Mouse (Mus musculus) megakaryocyte, embryonic 14.5 days (primary cell): ENCODE measurements around the gene Sept6. TPM values are rescaled to one million over a fixed set of nuclear protein-coding genes. Genes with fewer than 3 reads are reported as not detected.

Experiments used
- H3K27me3 ChIP-seq: replicated peaks from 2 replicates; pipeline ENCODE3; 2012; ENCODE audit warnings: inconsistent platforms
- H3K36me3 ChIP-seq: replicated peaks from 2 replicates; pipeline ENCODE3; 2012; ENCODE audit warnings: low read length, inconsistent platforms, mixed read lengths
- H3K4me1 ChIP-seq: 2 replicates; pipeline ENCODE4 v1.6.1; 2012; ENCODE audit warnings: inconsistent platforms
- H3K4me3 ChIP-seq: replicated peaks from 2 replicates; pipeline ENCODE3; 2012; ENCODE audit warnings: moderate library complexity, mild to moderate bottlenecking, inconsistent platforms
- H3K9me3 ChIP-seq: 2 replicates; pipeline ENCODE4 v1.6.1; 2012; ENCODE audit warnings: inconsistent platforms
- FLI1 ChIP-seq: IDR thresholded peaks from 2 replicates; pipeline ENCODE4 v1.6.1; 2012; ENCODE audit warnings: low read length, inconsistent platforms, mixed read lengths
- GATA1 ChIP-seq: IDR thresholded peaks from 3 replicates; pipeline ENCODE4 v1.6.1; 2012; ENCODE audit warnings: mixed read lengths, low read length, inconsistent platforms, borderline replicate concordance
- polyA plus RNA-seq: library from polyadenylated mRNA; stranded (reverse); fragments of >175 nt; gene quantifications from 2 replicates; pipeline ENCODE4 v1.2.3, GENCODE M21; 2012; ENCODE audit warnings: low replicate concordance; ENCODE audit not compliant: insufficient read depth

Gene Sept6
- 0.92 and 3.7 TPM in 2 replicates for polyA plus RNA-seq

DNA sequence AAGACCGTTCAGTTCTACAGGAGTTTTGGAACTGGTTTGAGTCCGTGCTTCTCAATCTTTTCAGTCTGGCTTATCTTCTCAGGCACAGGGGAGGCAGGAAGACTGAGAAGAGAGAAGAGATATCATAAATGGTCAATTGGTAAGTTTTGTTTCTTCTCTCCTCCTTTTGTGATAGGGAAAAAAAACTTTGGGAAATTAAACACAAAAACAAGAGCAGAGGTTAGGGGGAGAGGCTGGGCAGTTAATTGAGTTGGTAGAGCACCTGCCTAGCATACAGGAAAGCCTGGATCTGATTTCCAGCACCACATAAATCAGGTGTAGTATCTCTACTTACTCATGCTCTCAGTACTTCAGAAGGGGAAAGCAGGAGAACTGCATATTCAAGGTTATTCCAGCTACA lies at the start of gene Sept6:
Gene Sept6 (minus strand): TSS at position 101 of the 400 bp plus-strand sequence.
- no peak within 1 kb of the TSS for H3K4me3 ChIP-seq
- no peaks in the 10 kb centered on the region for H3K36me3 ChIP-seq
- TF ChIP-seq FLI1 (no peak), GATA1 (no peak)
- no peaks in the 10 kb centered on the region for H3K9me3 ChIP-seq
- peaks cover 23% of the 10 kb centered on the region for H3K4me1 ChIP-seq
- peaks cover 30% of the 10 kb centered on the region for H3K27me3 ChIP-seq

DNA sequence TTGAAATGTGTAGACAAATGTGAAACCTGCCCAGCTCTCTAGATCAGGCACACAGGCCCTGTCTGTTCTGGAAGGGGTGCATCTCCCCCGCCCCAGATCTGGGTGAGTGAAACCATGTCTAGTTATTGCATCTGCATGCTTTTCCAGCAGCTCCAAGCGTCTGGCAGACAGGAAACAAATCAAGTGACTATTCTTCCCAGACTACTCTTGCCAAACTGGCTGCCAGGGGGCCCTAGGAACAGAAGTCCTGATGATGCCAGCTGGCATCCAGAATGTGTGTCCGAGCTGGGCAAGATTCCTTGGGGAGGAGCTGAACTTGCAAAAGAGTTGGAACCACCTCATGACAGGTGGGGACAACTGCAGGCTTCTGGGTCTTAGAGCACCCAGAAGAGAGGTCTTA lies 36.8 kb upstream of the Sept6 start:
- H3K4me3 ChIP-seq: no peak overlapping the region
- TF ChIP-seq FLI1: no peak
- TF ChIP-seq GATA1: no peak

DNA sequence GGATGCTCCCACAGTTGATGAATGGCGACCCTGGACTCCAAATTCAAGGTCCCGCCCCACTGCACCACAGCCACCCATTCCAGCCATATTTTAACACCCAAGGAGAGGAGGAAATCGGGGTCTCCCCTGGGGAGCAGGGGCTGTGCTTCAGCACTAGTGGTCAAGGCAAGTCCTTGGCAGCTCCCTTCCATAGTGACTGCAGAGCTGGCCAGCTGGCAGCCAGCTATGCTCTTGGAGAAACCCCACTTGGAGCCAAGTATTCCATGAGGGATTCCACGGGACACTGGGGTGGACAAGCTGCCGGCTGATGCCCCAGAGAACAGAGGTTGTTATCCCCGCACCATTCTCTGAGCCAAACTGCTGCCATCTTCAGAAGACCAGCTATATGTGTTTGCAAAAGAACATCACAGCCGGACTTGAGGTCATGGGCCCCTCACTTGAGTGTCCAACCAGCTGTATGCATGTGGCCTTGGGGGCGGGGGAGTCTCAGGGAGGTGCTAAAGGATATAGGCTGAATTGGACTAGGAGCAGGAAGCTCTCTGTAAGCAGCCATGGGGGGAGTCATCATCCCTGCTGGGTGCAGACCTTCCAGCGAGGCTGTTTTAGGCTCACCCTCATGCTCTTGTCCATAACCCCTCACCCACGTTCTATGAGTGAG lies 32.2 kb upstream of the Sept6 start:
- H3K4me3 ChIP-seq: no peak overlapping the region
- TF ChIP-seq FLI1 (no peak), GATA1 (no peak)
- no peaks in the 10 kb centered on the region for H3K36me3 ChIP-seq
- H3K9me3 ChIP-seq: no peaks in the 10 kb centered on the region
- peaks cover 11% of the 10 kb centered on the region for H3K4me1 ChIP-seq
- H3K27me3 ChIP-seq: peaks cover 35% of the 10 kb centered on the region

More for the DNA sequence above, 36.8 kb upstream of the Sept6 start:
- Histone ChIP-seq H3K27me3 (peaks cover 51% of the 10 kb centered on the region), H3K36me3 (no peaks in the 10 kb centered on the region), H3K9me3 (no peaks in the 10 kb centered on the region), H3K4me1 (peaks cover 9% of the 10 kb centered on the region)

DNA sequence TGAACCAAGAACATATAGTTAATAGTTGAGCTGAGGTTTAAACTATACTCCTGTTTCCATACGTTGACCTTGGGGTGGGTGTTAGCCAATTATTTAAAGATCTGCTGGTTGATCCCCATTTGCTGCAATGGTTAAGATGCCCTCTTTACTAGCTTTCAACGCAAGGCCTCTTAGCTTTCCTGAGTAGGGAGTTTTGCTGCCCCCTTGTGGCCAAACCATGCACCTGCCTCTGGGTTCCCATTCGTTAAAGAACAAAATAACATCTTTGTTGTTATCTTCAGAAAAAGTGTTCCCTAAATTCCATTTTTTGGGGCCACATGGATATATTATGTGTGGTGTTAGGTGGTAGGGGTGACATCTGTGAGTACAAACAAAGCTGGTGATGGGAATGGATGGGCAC lies 31.1 kb upstream of the Sept6 start:
- no peak for TF ChIP-seq FLI1
- no peak for TF ChIP-seq GATA1
- H3K9me3 ChIP-seq: no peaks in the 10 kb centered on the region
- H3K4me1 ChIP-seq: peaks cover 17% of the 10 kb centered on the region
- H3K27me3 ChIP-seq: peaks cover 28% of the 10 kb centered on the region
- H3K36me3 ChIP-seq: no peaks in the 10 kb centered on the region
- no peak overlapping the region for H3K4me3 ChIP-seq

DNA sequence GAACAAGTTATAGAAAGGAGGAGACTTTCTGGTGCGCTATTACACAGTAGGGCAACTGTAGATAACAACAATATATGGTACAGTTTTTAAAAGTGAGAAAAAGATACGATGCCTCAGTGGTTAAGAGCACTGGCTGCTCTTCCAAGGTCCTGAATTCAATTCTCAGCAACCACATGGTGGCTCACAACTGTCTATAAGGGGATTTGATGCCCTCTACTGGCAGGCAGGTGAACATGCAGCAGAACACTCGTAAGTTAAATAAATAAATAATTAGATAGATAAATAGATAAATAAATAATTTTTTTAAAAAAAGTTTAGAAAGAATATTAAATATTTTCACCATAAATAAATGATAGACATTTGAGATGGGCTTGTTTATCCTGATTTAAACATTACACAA lies 27.5 kb upstream of the Sept6 start:
- TF ChIP-seq GATA1 (no peak), FLI1 (no peak)
- Histone ChIP-seq H3K4me3 (no peak overlapping the region), H3K36me3 (no peaks in the 10 kb centered on the region), H3K4me1 (peaks cover 17% of the 10 kb centered on the region), H3K9me3 (peaks cover 12% of the 10 kb centered on the region), H3K27me3 (peaks cover 16% of the 10 kb centered on the region)

DNA sequence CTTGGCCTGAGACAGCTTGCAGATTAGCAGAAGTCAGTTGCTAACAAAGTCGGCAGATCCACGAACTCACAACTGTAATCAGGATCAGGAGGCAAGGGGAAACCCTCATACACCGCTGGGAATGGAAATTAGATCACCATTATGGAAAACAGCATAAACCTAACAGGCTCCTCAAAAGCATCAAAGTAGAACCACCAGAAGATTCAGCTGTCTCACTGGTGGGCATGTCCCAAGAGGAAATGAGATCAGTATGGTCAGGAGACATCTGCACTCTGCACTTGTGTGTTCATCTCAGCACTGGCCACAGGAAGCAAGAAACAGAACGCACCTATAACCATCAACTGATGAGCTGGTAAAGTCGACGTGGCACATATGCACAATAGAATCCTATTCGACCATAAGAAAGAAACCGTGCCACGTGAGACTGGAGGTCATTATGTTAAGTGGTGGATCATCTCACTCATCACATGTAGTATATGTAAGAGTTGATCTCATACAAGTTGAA lies 26.6 kb upstream of the Sept6 start:
- peaks cover 16% of the 10 kb centered on the region for H3K27me3 ChIP-seq
- peaks cover 12% of the 10 kb centered on the region for H3K9me3 ChIP-seq
- peaks cover 10% of the 10 kb centered on the region for H3K4me1 ChIP-seq
- H3K36me3 ChIP-seq: no peaks in the 10 kb centered on the region
- H3K4me3 ChIP-seq: no peak overlapping the region
- TF ChIP-seq FLI1: no peak
- TF ChIP-seq GATA1: no peak

DNA sequence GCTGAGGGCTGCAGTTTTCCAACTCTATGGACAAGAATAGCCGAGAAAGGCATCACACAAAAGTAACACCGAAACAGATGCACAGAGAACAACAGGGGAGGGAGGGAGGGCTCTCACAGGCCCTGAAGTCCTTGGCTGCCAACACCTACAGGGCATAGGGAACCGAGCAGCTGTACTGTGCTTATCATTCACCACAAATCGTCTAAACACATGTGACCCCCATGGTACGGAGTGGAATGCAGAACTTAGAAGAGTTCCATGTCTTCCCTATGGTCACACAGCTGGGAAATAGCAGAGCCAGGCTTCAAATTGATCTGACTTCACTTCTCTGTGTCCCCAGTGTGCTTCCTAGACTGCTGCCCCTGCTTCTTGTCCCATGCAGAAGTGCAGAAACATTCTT lies 22.3 kb upstream of the Sept6 start:
- peaks cover 32% of the 10 kb centered on the region for H3K27me3 ChIP-seq
- H3K4me1 ChIP-seq: 0 out of 2 replicates have a peak, but pooled peaks cover 6% of the 10 kb centered on the region
- no peak overlapping the region for H3K4me3 ChIP-seq
- peaks cover 12% of the 10 kb centered on the region for H3K9me3 ChIP-seq
- TF ChIP-seq GATA1: no peak
- TF ChIP-seq FLI1: no peak
- no peaks in the 10 kb centered on the region for H3K36me3 ChIP-seq

DNA sequence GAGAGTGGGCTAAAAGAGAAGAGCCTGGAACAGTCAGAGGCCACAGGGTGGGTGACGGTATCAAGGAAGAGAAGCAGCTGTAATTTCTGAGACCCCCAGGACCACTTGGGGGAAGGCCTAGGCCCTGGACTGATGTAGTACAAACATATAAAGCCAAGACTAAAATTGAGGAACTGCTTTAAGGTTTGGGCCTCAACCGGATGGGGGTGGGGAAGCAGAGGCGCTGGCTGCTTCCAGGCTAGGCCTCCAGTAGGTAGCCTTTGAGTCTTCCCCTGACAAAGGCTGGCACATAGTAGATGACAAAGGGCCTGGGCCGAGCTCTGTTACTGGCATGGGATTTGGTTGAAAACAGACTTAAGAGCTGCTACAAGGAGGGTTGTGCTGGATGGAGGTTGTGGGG lies 555 bp downstream of the Sept6 start:
- peaks cover 23% of the 10 kb centered on the region for H3K4me1 ChIP-seq
- no peaks in the 10 kb centered on the region for H3K36me3 ChIP-seq
- TF ChIP-seq GATA1 (no peak), FLI1 (no peak)
- H3K27me3 ChIP-seq: peaks cover 32% of the 10 kb centered on the region
- no peaks in the 10 kb centered on the region for H3K9me3 ChIP-seq
- no peak overlapping the region for H3K4me3 ChIP-seq

DNA sequence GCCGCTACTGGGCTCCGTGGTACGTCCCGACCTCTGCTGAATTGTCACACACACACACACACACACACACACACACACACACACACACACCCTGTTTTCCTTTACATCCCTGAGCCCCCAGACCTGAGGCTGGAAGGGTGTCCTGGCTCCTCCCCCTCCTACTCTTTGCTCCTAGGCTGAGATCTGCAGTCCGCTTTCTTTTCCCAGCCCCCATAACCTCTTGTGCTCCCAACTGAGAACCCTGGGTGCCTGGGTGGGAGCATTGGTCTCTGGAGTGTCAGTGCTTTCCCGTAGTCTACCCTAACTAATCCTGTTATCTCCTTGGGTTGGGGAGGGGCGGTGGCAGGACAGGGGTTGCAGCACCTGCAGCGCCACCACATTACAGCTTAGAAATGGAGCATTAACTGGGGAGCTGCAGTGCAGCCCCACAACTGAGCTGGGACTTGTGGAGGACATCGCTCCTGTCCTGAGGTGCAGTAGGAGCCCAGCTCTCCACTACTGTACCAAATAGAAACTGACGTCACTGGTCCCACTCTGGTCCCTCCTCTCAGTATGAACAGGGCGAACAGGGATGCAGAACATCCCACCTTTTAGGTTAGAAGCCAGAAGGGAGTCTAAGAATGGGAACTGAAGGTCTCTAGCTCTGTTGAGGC lies 1.7 kb downstream of the Sept6 start:
- H3K4me3 ChIP-seq: peak overlapping the region; percentile 93
- TF ChIP-seq FLI1 (no peak), GATA1 (no peak)
- H3K27me3 ChIP-seq: peaks cover 31% of the 10 kb centered on the region
- H3K4me1 ChIP-seq: peaks cover 23% of the 10 kb centered on the region
- H3K36me3 ChIP-seq: no peaks in the 10 kb centered on the region
- H3K9me3 ChIP-seq: no peaks in the 10 kb centered on the region

DNA sequence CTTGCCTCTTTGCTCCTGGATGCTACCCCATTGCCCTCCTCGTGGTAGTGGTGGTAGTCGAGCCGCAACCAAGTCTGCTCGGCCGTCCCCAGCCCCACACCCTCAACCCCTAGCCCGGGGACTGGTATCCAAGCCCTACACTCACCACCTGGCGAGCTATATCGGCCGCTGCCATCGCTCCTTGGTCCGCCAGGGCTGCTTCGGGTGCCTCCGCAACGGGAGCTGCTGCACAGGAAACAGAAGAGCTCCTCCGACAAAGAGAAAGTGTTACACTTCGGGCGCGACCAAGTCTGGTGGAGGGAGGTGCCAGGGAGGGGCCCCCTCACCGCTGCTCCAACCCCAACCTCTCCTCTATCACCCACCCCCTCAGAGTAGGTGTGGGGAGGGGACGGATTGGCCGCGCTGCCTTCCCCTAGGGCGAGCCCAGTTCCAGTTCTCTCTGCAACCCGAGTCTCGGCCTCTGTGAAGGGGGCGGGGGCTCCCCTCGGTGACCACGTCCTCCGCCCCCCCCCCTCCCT lies 2.3 kb downstream of the Sept6 start:
- no peaks in the 10 kb centered on the region for H3K9me3 ChIP-seq
- H3K27me3 ChIP-seq: peaks cover 31% of the 10 kb centered on the region
- H3K4me3 ChIP-seq: peak overlapping the region; percentile 93
- no peaks in the 10 kb centered on the region for H3K36me3 ChIP-seq
- H3K4me1 ChIP-seq: peaks cover 27% of the 10 kb centered on the region
- TF ChIP-seq FLI1: no peak
- TF ChIP-seq GATA1: no peak
